Mouse (Mus musculus): ENCODE data around the gene Lyg1. TPM values are rescaled to one million over a fixed set of nuclear protein-coding genes. Genes with fewer than 3 reads are reported as not detected.
"Not testable (repeated sequence)": the region's sequence is repeated elsewhere in the genome, so short reads cannot be mapped to it uniquely, and the experiment has no call there.

The Lyg1 gene
- polyA plus RNA-seq, 1 experiment from 2014 or later: not detected

GRCm38 (mm10) chr1:37984326-37984725 is 26.8 kb upstream of the Lyg1 start:
- no peak for ATAC-seq (ENCODE audit: low FRiP score)
- Histone ChIP-seq H3K27me3 (no peaks in the 10 kb centered on the region), H3K36me3 (peaks cover 38% of the 10 kb centered on the region), H3K4me3 (no peak overlapping the region), H3K27ac (no peak overlapping the region), H3K4me1 (replicated peaks) (no peaks in the 10 kb centered on the region), H3K4me2 (no peak overlapping the region), H3K9me3 (no peaks in the 10 kb centered on the region), H3K9ac (no peak overlapping the region)
- WGBS: 90% methylated on average over 1 of the region's 1 CpGs

GRCm38 (mm10) chr1:37977303-37977702 is 19.7 kb upstream of the Lyg1 start:
- 89% methylated on average over 7 of the region's 7 CpGs for WGBS

GRCm38 (mm10) chr1:37976666-37977065 is 19.1 kb upstream of the Lyg1 start:
- not testable (repeated sequence) for H3K9me3 ChIP-seq; H3K4me2 ChIP-seq; H3K4me3 ChIP-seq; H3K9ac ChIP-seq; H3K36me3 ChIP-seq; ATAC-seq (ENCODE audit: low FRiP score); H3K27ac ChIP-seq; H3K4me1 ChIP-seq (replicated peaks); H3K27me3 ChIP-seq
- WGBS: 76% methylated on average over 9 of the region's 9 CpGs

More at GRCm38 (mm10) chr1:37977303-37977702, 19.7 kb upstream of the Lyg1 start:
- Histone ChIP-seq H3K27me3 (no peaks in the 10 kb centered on the region), H3K4me3 (no peak overlapping the region), H3K4me1 (replicated peaks) (no peaks in the 10 kb centered on the region), H3K4me2 (no peak overlapping the region), H3K27ac (no peak overlapping the region), H3K36me3 (no peaks in the 10 kb centered on the region), H3K9me3 (no peaks in the 10 kb centered on the region), H3K9ac (no peak overlapping the region)
- no peak for ATAC-seq (ENCODE audit: low FRiP score)

GRCm38 (mm10) chr1:37971520-37971919 is 14.0 kb upstream of the Lyg1 start:
- no peak overlapping the region for H3K27ac ChIP-seq
- H3K36me3 ChIP-seq: no peaks in the 10 kb centered on the region
- no peak for ATAC-seq (ENCODE audit: low FRiP score)
- no peak overlapping the region for H3K9ac ChIP-seq
- H3K4me2 ChIP-seq: no peak overlapping the region
- no peaks in the 10 kb centered on the region for H3K4me1 ChIP-seq (replicated peaks)
- WGBS: 62% methylated on average over 4 of the region's 4 CpGs
- no peaks in the 10 kb centered on the region for H3K9me3 ChIP-seq
- H3K27me3 ChIP-seq: no peaks in the 10 kb centered on the region
- no peak overlapping the region for H3K4me3 ChIP-seq

- H3K9ac ChIP-seq: no peak overlapping the region
- no peak for ATAC-seq (ENCODE audit: low FRiP score)
- no peaks in the 10 kb centered on the region for H3K36me3 ChIP-seq
- H3K27me3 ChIP-seq: no peaks in the 10 kb centered on the region
- H3K9me3 ChIP-seq: no peaks in the 10 kb centered on the region
- no peaks in the 10 kb centered on the region for H3K4me1 ChIP-seq (replicated peaks)
- H3K4me3 ChIP-seq: no peak overlapping the region
- H3K27ac ChIP-seq: no peak overlapping the region
- no peak overlapping the region for H3K4me2 ChIP-seq
- WGBS: 92% methylated on average over 6 of the region's 6 CpGs
Measured at GRCm38 (mm10) chr1:37968746-37969145, 11.2 kb upstream of the Lyg1 start.

- 56% methylated on average over 10 of the region's 10 CpGs for WGBS
- Histone ChIP-seq H3K9me3 (no peaks in the 10 kb centered on the region), H3K4me3 (no peak overlapping the region), H3K27me3 (no peaks in the 10 kb centered on the region), H3K27ac (no peak overlapping the region), H3K36me3 (no peaks in the 10 kb centered on the region), H3K9ac (no peak overlapping the region), H3K4me1 (replicated peaks) (no peaks in the 10 kb centered on the region), H3K4me2 (no peak overlapping the region)
- ATAC-seq (ENCODE audit: low FRiP score): no peak
Measured at GRCm38 (mm10) chr1:37965571-37965970, 8.0 kb upstream of the Lyg1 start.

- H3K9me3 ChIP-seq: no peaks in the 10 kb centered on the region
- no peak for ATAC-seq (ENCODE audit: low FRiP score)
- H3K9ac ChIP-seq: no peak overlapping the region
- WGBS: 58% methylated on average over 5 of the region's 5 CpGs
- no peaks in the 10 kb centered on the region for H3K27me3 ChIP-seq
- no peak overlapping the region for H3K4me3 ChIP-seq
- H3K4me2 ChIP-seq: no peak overlapping the region
- H3K27ac ChIP-seq: no peak overlapping the region
- no peaks in the 10 kb centered on the region for H3K36me3 ChIP-seq
- 0 out of 2 replicates have a peak, but pooled peaks cover 4% of the 10 kb centered on the region for H3K4me1 ChIP-seq (replicated peaks)
Measured at GRCm38 (mm10) chr1:37959486-37959885, 1.9 kb upstream of the Lyg1 start.

GRCm38 (mm10) chr1:37958516-37958915 is 957 bp upstream of the Lyg1 start:
- ATAC-seq (ENCODE audit: low FRiP score): no peak
- H3K4me2 ChIP-seq: no peak overlapping the region
- 0 out of 2 replicates have a peak, but pooled peaks cover 4% of the 10 kb centered on the region for H3K4me1 ChIP-seq (replicated peaks)
- H3K36me3 ChIP-seq: no peaks in the 10 kb centered on the region
- WGBS: 92% methylated on average over 2 of the region's 2 CpGs
- H3K9me3 ChIP-seq: no peaks in the 10 kb centered on the region
- H3K4me3 ChIP-seq: no peak overlapping the region
- H3K27ac ChIP-seq: no peak overlapping the region
- H3K9ac ChIP-seq: no peak overlapping the region
- H3K27me3 ChIP-seq: no peaks in the 10 kb centered on the region

- ATAC-seq (ENCODE audit: low FRiP score): no peak
- H3K9ac ChIP-seq: no peak overlapping the region
- WGBS: 34% methylated on average over 3 of the region's 3 CpGs
- H3K4me3 ChIP-seq: no peak overlapping the region
- H3K4me2 ChIP-seq: no peak overlapping the region
- 0 out of 2 replicates have a peak, but pooled peaks cover 4% of the 10 kb centered on the region for H3K4me1 ChIP-seq (replicated peaks)
- H3K9me3 ChIP-seq: no peaks in the 10 kb centered on the region
- H3K27me3 ChIP-seq: no peaks in the 10 kb centered on the region
- no peak overlapping the region for H3K27ac ChIP-seq
- H3K36me3 ChIP-seq: no peaks in the 10 kb centered on the region
Measured at GRCm38 (mm10) chr1:37956690-37957431, 698 bp downstream of the Lyg1 start.

- Histone ChIP-seq H3K27me3 (no peaks in the 10 kb centered on the region), H3K4me1 (replicated peaks) (0 out of 2 replicates have a peak, but pooled peaks cover 4% of the 10 kb centered on the region), H3K9me3 (no peaks in the 10 kb centered on the region), H3K9ac (no peak overlapping the region), H3K4me2 (no peak overlapping the region), H3K27ac (no peak overlapping the region), H3K4me3 (no peak overlapping the region), H3K36me3 (no peaks in the 10 kb centered on the region)
- no peak for ATAC-seq (ENCODE audit: low FRiP score)
- WGBS: 92% methylated on average over 2 of the region's 2 CpGs
Measured at GRCm38 (mm10) chr1:37955251-37955650, 2.3 kb downstream of the Lyg1 start.

- no peak overlapping the region for H3K4me3 ChIP-seq
- no peak for ATAC-seq (ENCODE audit: low FRiP score)
- H3K36me3 ChIP-seq: no peaks in the 10 kb centered on the region
- no peak overlapping the region for H3K27ac ChIP-seq
- 88% methylated on average over 7 of the region's 7 CpGs for WGBS
- no peak overlapping the region for H3K9ac ChIP-seq
- no peak overlapping the region for H3K4me2 ChIP-seq
- H3K9me3 ChIP-seq: no peaks in the 10 kb centered on the region
- H3K4me1 ChIP-seq (replicated peaks): 0 out of 2 replicates have a peak, but pooled peaks cover 4% of the 10 kb centered on the region
- H3K27me3 ChIP-seq: no peaks in the 10 kb centered on the region
Measured at GRCm38 (mm10) chr1:37954786-37955185, 2.8 kb downstream of the Lyg1 start.

GRCm38 (mm10) chr1:37948906-37949305 is 8.7 kb downstream of the Lyg1 start:
- no peak overlapping the region for H3K9ac ChIP-seq
- H3K27ac ChIP-seq: no peak overlapping the region
- no peak overlapping the region for H3K4me3 ChIP-seq
- no peaks in the 10 kb centered on the region for H3K27me3 ChIP-seq
- ATAC-seq (ENCODE audit: low FRiP score): no peak
- H3K4me1 ChIP-seq (replicated peaks): no peaks in the 10 kb centered on the region
- whole genome bisulfite sequencing: 88% methylated on average over 2 of the region's 2 CpGs
- H3K9me3 ChIP-seq: no peaks in the 10 kb centered on the region
- H3K4me2 ChIP-seq: no peak overlapping the region
- H3K36me3 ChIP-seq: no peaks in the 10 kb centered on the region

GRCm38 (mm10) chr1:37931806-37932205 is 25.8 kb downstream of the Lyg1 start:
- 20% methylated on average over 3 of the region's 3 CpGs for WGBS
- Histone ChIP-seq H3K4me1 (replicated peaks) (no peaks in the 10 kb centered on the region), H3K27ac (no peak overlapping the region), H3K4me3 (no peak overlapping the region), H3K27me3 (no peaks in the 10 kb centered on the region), H3K36me3 (no peaks in the 10 kb centered on the region), H3K9me3 (no peaks in the 10 kb centered on the region), H3K9ac (no peak overlapping the region), H3K4me2 (no peak overlapping the region)
- no peak for ATAC-seq (ENCODE audit: low FRiP score)
